Mouse (Mus musculus): Measurements from ENCODE around the gene Gprin1. TPM values are rescaled to one million over a fixed set of nuclear protein-coding genes. Genes with fewer than 3 reads are reported as not detected.

Gprin1 gene
- total RNA-seq, 2 experiments from 2014 or later, result 149 to 150 TPM

DNA sequence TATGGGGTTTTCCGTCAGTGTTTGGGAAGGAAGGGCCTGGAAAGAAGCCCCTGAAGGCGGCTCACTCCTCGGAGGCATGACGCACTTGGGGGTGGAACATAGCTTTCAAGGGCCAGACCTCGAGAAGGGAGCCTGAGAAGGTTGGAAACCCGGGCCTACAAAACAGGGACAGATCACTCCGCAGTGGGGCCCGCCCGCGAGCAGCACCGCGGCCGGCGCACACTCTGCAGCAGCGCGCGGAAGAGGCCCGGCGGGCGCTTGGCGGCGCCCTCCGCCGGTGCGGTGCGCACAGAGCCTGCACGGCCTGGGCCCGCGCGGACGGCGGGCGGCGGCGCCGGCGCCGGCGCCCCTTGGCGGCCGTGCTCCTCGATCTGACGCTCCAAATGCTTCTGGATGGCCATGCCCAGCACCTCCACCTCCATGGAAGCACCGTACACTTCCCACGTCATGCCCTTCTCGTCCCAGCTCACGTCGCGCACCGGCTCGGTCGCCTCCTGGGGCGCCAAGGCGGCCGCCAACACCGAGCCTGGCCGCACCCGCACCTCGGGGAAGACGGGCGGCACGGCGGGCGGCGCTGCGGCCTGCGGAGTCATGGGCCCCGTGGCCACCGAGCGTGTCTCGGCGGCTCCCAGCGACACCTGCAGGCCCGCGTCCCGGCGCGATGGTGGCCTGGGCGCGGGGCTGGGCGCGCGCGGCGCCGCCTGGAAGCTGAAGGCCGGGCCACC, 12.0 kb downstream of the Gprin1 start:
- no peak for DNase-seq (ENCODE audit: low spot score in 2 of 2)

- no peak for DNase-seq (ENCODE audit: low spot score in 2 of 2)
Measured at GRCm38 (mm10) chr13:54736931-54737330, 12.7 kb downstream of the Gprin1 start.

DNA sequence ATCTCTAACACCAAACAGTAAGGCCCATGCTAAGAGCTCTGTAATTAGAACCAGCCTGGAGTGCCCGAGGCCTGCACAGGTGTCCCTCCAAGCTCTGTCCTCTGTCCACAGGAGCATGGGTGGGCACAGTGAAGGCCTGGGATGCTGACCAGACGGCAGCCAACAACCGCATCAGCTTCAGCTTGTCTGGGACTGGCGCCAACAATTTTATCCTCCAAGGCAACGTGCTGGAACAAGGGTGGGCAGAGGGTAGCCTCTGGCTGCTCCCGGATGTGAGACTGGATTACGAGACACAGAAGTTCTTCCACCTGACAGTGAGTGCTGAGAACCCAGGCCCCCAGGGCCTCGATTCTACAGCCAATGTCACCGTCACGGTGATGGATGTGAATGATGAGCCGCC, 23.5 kb downstream of the Gprin1 start:
- no peak for DNase-seq (ENCODE audit: low spot score in 2 of 2)

- no peak for DNase-seq (ENCODE audit: low spot score in 2 of 2)
Measured at GRCm38 (mm10) chr13:54723143-54723542, 26.5 kb downstream of the Gprin1 start.

- DNase-seq (ENCODE audit: low spot score in 2 of 2), result peak; percentile 49 to 66
Measured at GRCm38 (mm10) chr13:54716916-54717315, 32.8 kb downstream of the Gprin1 start.

- DNase-seq (ENCODE audit: low spot score in 2 of 2), result no peak
Measured at GRCm38 (mm10) chr13:54714996-54715395, 34.7 kb downstream of the Gprin1 start.

DNA sequence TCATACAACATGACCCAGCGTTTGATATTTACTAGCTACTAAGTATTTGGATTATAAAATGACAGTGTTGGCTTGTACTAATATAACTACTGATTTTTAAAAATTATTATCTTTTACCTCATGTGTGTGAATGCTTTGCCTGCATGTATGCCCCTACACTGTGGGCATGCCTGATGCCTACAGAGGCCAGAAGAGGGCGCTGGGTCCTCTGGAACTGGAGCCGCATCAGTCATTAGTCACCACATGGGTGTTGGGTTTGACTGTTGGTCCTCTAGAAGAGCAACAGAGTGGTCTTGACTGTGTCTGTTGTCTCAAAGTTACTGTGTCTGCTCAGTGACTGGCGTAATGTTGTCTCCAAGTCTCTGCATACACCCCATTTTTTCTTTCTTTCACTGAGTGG, 35.3 kb downstream of the Gprin1 start:
- no peak for DNase-seq (ENCODE audit: low spot score in 2 of 2)

DNA sequence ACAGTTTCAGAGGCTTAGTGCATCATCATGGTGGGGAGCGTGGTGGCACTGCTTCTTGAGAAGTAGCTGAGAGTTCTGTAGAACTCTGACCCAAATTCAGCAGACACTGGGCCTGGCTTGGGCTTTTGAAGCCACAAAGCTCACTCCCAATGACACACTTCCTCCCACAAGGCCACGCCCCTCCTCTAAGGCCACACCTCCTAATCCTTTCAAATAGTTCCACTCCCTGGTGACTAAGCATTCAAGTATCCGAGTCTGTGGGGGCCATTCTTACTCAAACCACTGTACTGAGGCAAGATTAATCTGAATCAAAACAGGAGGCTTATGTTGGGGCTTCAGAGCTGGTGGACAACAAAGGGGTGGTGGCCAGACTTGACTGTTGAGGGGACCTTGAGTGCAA, 38.8 kb downstream of the Gprin1 start:
- DNase-seq (ENCODE audit: low spot score in 2 of 2), result no peak

DNA sequence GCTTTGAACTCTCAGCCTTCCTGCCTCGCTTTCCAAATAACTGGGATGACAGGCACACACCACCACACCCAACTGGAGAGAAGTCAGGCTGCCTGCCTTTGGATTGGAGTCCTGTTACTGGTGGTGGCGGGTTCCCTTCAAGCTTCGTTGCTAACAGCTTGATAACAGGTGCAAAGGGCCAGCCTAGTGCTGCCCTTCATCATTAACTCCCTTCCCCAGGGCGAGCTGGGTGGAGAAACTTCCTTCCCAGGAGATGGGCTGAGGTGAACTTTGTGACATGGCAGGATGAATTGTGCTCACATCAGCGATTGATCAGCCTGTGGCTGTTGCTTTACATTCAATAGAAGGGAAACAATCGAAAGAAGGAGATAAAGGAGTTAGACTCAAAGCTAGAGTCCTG, 44.8 kb downstream of the Gprin1 start:
- DNase-seq (ENCODE audit: low spot score in 2 of 2), result no peak

- no peak for DNase-seq (ENCODE audit: low spot score in 2 of 2)
Measured at GRCm38 (mm10) chr13:54702507-54702906, 47.2 kb downstream of the Gprin1 start.

DNA sequence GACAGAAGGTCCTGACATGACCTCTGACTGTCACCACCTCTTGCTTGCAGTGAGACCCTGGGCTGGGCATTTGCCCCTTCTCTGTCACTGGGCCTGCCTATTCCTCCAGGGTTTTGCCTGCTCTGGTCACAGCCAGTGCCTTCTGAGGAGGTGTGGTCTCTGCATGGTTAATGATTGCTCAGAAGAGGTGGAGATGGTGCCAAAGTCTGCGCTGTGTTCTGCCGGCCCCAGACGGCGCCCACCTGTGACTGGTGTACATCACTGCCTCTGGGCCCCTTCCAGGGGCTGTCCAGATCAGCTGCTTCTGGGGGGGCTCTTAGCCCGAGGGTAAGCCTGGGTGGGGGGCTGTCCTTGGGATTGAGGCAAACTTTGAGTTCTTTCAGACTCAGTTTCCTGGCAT, 48.4 kb downstream of the Gprin1 start, which contains the start of gene Cdhr2:
Gene Cdhr2 (plus strand): TSS at position 219 of the 400 bp plus-strand sequence.
- no peak for DNase-seq (ENCODE audit: low spot score in 2 of 2)

- no peak for DNase-seq (ENCODE audit: low spot score in 2 of 2)
Measured at GRCm38 (mm10) chr13:54695479-54696230, 54.0 kb downstream of the Gprin1 start.

- no peak for DNase-seq (ENCODE audit: low spot score in 2 of 2)
Measured at GRCm38 (mm10) chr13:54694348-54695060, 55.2 kb downstream of the Gprin1 start.

DNA sequence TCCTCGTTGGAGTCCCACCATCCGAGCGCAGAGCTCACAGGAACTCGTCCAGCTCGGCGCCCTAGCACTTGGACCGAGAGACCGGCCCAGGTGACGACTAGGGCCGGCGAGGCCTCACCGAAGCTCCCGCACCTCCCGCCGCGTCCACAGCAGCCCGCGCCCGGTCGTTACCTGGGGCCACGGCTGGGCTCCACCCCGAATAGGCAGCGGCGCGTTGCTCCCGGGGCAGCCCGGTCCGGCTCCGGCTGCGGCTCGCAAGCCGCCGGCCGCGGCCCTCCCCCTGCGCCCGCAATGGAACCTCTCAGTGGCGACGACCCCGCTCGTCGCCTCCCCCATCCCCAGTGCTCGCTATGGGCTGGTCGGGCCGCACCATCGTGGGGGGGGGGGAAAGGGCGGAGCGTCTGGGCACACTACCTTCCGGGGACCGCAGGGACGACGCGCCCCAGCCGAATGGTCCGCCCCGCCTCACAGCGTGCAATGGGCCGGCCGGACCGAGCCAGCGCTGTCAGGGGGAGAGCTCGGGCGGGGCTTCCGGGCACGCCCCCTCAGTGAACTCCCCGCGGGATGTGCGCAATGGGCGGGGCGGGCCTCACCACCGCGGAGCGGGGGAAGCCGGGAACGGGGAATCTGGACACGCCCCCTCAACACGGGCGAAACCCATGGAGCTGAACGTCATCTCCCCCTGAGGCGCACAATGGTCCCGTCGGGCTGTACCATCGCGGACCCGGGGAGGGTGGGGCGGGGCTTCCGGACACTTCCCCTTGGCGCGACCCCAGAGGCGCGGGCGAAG, 55.9 kb downstream of the Gprin1 start, which contains the start of gene Rnf44:
Gene Rnf44 (minus strand): TSS at position 350 of the 790 bp plus-strand sequence.
- DNase-seq (ENCODE audit: low spot score in 2 of 2), result peak; percentile 98 to 99

GRCm38 (mm10) chr13:54692711-54693557, 56.7 kb downstream of the Gprin1 start:
- DNase-seq (ENCODE audit: low spot score in 2 of 2), result no peak

- DNase-seq (ENCODE audit: low spot score in 2 of 2), result no peak
Measured at GRCm38 (mm10) chr13:54691737-54692136, 57.9 kb downstream of the Gprin1 start.

- no peak for DNase-seq (ENCODE audit: low spot score in 2 of 2)
Measured at GRCm38 (mm10) chr13:54690151-54690740, 59.4 kb downstream of the Gprin1 start.

DNA sequence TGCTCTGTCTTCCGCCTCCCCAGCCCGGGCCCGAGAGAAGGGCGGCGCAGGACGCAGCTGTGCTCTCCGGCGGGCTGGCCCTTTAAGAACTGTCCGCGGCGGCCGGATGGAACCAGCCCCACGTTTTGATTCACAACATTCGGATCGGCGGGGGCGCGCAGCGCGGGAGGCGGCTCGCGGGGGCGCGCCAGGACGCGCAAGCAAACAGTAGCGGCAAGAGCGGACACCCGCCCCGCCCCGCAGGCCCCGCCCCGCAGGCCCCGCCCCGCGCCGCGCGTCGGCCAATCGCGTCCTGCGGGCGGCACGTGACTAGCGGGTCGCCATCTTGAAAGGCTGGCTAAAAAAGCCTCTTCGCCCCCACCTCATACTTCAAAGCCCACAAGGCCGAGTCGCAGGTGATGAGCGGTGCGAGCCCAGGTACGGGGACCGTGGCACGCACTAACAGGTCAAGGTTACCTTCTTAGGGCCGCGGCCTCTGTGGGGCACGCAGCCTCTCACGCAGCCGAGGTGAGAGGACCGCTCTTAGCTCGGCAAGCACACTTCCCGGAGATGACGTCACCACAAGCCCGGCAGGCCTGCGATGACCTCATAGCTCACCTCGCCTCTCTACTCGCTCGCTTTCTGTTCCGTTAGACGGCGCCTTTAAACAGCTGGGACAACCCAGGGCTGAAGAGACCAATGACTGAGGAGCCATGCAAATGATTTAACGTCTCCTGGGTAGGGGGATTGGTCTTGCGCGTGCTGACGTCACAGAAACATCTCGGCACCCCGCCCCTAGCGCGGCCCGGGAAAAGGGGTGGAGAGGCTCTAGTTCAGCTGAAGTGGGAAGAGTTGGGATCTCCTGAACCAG, 61.9 kb downstream of the Gprin1 start:
- DNase-seq (ENCODE audit: low spot score in 2 of 2), result peak; percentile 97 to 98

DNA sequence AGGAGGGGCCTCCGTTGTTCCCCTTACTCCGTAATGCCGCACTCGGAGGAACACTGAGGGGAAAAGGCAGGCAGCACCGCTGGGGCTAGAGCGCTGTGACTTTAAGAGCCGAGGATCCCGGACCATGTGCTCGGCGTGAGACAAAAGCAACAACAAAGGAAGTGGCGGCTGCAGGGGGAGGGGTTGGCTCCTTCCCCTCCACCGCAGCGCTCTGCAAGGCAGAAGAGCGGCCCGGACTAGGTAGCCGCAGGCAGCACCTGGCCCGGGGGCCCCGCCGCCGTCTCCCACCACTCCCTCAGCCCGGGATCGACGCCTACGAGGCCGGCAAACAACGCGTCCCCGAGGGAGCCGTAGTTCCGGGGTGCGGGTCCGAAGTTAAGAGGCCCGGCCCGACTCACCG, 62.6 kb downstream of the Gprin1 start:
- peak in 1 of 2 experiments; percentile 78 for DNase-seq (ENCODE audit: low spot score in 2 of 2)

All from layer of hippocampus, postnatal 14 days (tissue).